Mouse (Mus musculus) liver (tissue): Measurements from ENCODE around the gene Ncor1.
"Not testable (repeated sequence)": the region's sequence is repeated elsewhere in the genome, so short reads cannot be mapped to it uniquely, and the experiment has no call there.

Experiments used
- DNase-seq: peaks from one replicate; pipeline ENCODE4 v3.0.0-alpha.2; 2020; ENCODE audit warnings: mixed read lengths

The Ncor1 gene

DNA sequence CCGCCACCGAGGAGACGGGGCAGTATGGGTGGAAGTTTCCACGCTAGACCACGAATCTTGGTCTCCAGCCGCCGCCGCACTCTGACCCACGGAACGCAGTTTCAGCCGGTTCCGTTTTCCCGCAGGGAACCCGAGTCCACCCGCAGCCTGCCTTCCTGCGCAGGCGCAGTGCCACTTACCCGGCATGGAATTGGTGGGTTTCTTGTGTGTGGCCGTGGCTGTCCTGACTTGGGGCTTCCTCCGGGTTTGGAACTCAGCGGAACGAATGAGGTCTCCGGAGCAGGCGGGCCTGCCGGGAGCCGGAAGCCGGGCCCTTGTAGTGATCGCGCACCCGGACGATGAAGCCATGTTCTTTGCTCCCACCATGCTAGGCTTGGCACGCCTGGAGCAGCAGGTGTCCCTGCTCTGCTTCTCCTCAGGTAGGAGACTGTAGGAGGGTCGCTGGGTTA lies at the start of gene Ncor1, which contains the start of gene Pigl:
Gene Ncor1, minus strand, starts transcription at position 266 of the 449 bp plus-strand sequence.
Gene Pigl, plus strand, starts transcription at position 185 of the 449 bp plus-strand sequence.
- peak; percentile 90 for DNase-seq

DNA sequence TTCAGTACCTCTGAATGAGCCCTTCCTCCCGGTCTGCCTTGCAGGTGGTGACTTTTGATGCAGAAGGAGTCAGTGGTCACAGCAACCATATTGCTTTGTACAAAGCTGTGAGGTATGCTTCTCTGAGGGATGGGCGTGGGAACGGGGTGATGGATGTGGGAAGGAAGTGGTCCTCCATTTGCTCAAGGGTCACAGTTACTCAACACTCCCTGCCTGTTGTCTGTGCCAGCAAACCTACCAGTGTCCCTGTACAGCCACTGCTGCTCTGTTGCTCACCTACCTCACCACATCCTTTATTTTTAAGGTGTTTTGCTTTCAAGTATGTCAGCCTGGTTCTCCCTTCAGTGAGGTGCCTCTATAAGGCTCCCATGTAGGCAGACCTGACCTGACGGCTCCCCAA lies 49.3 kb upstream of the Ncor1 start:
- DNase-seq: no peak

GRCm38 (mm10) chr11:62500529-62500928 lies 42.2 kb upstream of the Ncor1 start:
- DNase-seq: no peak

GRCm38 (mm10) chr11:62498802-62499201 lies 40.5 kb upstream of the Ncor1 start:
- DNase-seq: no peak

- no peak for DNase-seq
Observed at GRCm38 (mm10) chr11:62497181-62497580, 38.8 kb upstream of the Ncor1 start.

DNA sequence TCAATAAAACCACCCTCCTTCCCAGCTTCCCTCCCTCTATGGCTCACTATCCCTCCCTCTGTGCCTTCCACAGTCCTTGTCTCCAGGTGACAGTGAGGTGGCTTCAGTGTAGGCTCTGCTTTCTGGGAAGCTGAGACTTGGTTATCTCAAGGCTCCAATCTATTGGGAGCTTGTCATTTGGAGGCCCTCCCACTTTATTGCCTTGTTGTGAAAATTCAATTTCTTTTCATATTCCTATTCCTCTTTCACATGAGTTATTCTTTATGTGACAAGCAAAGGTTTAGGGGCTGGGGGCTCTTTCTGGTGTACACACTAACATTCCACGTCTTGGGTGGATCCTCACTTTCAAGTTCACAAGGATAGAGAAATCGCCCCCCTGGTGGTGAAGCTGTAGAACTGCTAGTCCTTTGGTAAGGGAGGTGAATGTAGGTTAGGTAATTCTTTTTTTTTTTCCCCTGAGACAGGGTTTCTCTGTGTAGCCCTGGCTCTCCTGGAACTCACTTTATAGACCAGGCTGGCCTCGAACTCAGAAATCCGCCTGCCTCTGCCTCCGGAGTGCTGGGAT lies 37.9 kb upstream of the Ncor1 start:
- DNase-seq: peak; percentile 55

DNA sequence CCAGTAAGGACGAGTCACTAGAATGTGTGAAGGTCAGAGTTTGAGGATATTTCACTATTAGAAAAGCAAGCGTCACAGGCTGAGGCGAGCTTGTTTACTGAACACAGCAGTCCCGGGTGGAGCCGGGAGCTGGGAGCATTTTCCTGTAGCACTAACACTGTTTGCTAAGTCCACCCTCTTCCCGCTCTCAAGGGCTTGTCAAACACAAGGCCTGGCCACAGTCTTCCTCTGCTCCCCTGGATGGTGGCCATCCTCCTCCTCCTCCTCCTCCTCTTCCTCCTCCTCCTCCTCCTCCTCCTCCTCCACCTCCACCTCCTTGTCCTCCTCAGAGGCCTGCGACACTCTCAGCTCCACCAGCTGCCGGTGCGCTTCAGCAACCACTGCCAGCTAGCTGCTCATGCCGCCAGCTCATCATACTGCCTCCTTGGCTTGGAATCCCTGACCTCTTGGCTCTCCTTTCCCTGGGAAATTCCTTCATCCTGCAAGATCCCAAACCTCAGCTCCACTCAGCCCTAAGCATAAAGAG lies 37.0 kb upstream of the Ncor1 start:
- peak; percentile 6 for DNase-seq

DNA sequence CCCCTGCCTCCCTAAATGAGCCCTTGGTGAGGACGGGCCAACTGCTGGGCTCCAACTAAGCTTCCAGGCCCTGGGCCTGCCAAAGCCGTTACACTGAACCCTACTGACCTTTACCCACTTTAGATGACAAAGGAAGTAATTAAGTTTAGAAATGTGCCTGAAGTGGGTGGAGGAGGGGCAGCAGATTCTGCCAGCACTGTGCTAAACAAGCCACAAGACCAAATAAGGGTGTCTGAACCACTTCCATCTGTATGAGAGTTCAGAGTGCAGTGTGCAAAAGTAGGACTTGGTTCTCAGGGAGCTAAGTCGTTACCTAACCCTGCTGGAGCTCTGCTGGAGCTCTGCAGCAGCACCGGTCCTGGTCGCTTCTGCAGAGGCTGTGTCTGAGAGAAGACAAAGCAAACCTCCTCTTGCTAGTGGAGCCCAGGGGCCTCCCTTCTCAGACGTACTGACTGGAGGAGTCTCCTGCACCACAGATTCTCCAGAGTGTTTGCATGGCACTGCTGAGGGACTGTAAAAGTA lies 36.5 kb upstream of the Ncor1 start:
- peak; percentile 35 for DNase-seq

- DNase-seq: no peak
Observed at GRCm38 (mm10) chr11:62493701-62494100, 35.4 kb upstream of the Ncor1 start.

GRCm38 (mm10) chr11:62487540-62488350 lies 29.4 kb upstream of the Ncor1 start:
- no peak for DNase-seq

- DNase-seq: peak; percentile 25
Observed at GRCm38 (mm10) chr11:62486949-62487348, 28.6 kb upstream of the Ncor1 start.

DNA sequence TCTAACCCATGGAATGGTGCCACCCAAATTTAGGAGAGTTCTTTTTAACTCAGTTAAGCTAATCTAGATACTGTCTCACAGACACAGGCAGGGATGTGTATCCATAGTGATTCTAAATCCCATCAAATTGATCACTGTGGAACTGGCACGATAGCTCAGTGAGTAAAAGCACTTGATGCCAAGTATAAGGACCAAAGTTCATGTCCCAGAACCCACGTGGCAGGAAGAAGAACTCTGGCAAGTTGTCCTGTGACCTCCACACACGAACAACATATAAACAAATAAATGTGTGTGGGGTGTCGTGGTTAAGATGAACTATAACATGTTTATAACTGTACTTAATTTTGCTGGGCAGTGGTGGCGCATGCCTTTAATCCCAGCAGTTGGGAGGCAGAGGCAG lies 21.2 kb upstream of the Ncor1 start:
- DNase-seq: no peak

GRCm38 (mm10) chr11:62478931-62479330 lies 20.6 kb upstream of the Ncor1 start:
- DNase-seq: no peak

DNA sequence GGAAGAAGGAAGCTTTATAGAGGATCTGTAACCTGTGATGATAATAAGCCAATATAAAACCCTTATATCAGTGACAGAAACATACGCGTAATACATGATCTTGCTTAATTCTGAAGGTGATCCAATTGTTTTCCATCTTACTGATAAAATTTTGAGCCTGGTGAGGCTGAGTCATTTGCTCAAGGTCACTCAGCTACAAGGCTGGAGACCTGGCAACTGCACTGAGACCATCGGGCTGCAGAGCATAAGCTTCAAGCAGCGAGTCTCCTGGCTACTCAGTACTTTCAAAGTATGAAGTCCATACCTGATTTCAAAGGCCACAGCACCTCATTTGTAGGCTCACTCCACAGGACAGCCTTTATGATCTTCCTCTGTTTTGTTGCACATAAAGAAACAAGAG lies 17.8 kb upstream of the Ncor1 start:
- DNase-seq: no peak

GRCm38 (mm10) chr11:62473516-62473915 lies 15.2 kb upstream of the Ncor1 start:
- DNase-seq: no peak

- DNase-seq: no peak
Observed at GRCm38 (mm10) chr11:62470451-62470850, 12.1 kb upstream of the Ncor1 start.

- DNase-seq: not testable (repeated sequence)
Observed at GRCm38 (mm10) chr11:62467289-62467688, 8.9 kb upstream of the Ncor1 start.

DNA sequence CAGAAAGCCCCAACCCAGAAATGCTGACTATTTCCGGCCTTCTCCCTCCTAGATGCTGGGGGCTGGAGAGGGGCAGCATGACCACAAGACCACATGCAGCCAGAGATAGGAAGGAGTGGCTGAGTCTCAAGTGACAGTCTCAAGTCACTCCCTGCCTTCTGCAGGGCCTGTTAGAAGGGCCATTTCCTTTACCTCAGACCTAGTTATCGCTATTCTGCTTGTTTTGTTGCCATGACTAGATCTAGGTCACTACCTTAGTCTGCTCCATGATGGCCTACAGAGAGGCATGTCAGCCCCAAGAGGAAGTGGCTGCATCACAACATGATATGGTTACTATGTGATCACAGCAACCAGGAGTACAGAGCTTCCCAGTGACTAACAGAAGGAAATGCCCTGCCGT lies 8.2 kb upstream of the Ncor1 start:
- DNase-seq: peak; percentile 58

DNA sequence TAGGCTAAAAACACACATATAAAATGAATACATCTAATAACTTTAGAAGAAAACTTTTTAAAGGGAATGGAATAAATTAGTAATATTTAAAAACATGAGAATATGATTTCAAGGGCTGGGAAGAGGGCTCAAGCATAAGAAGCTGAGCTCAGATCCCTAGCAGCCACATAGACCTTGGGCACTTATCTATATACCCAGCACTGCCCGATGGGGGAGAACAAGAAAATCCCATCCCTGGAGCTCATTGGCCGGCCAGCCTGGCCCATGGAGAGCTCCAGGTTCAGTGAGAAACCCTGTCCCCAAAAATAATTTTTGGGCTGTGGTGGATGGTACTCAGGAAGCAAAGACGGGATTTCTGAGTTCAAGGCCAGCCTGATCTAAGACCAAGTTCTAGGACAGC lies 7.5 kb upstream of the Ncor1 start:
- peak; percentile 49 for DNase-seq

GRCm38 (mm10) chr11:62464696-62465095 lies 6.4 kb upstream of the Ncor1 start:
- peak; percentile 51 for DNase-seq

GRCm38 (mm10) chr11:62463225-62463915 lies 5.0 kb upstream of the Ncor1 start:
- no peak for DNase-seq

- not testable (repeated sequence) for DNase-seq
Observed at GRCm38 (mm10) chr11:62462529-62462928, 4.2 kb upstream of the Ncor1 start.

- DNase-seq: peak; percentile 54
Observed at GRCm38 (mm10) chr11:62458780-62459179, 439 bp upstream of the Ncor1 start.
